Mouse (Mus musculus) thymus, adult 2 months (tissue): ENCODE data around the gene Svop.

ENCODE experiments used
- CTCF ChIP-seq: fragments of 200-500 bp; IDR thresholded peaks from 2 replicates; pipeline ENCODE4 v1.5.1; 2012; ENCODE audit warnings: mild to moderate bottlenecking, control low read depth, low read length, moderate library complexity, borderline replicate concordance; ENCODE audit not compliant: control insufficient read depth, poor library complexity, insufficient read depth; ENCODE audit errors: extremely low read depth
- POLR2A ChIP-seq: fragments of 200-500 bp; IDR thresholded peaks from 2 replicates; pipeline ENCODE4 v1.6.1; 2012; ENCODE audit warnings: mild to moderate bottlenecking, low read length, control low read depth, moderate library complexity; ENCODE audit not compliant: control insufficient read depth, poor library complexity, insufficient read depth; ENCODE audit errors: extremely low read depth

- TF ChIP-seq POLR2A (no peak), CTCF (no peak)
Observed at GRCm38 (mm10) chr5:114046151-114046550, 45.2 kb downstream of the Svop start.
